Mouse (Mus musculus) T-cell, adult 2 months (primary cell): ENCODE data around the gene Il11.

ENCODE experiments used
- DNase-seq: peaks from one replicate; pipeline ENCODE4 v3.0.0; 2022; ENCODE audit warnings: low spot score

The Il11 gene

DNA sequence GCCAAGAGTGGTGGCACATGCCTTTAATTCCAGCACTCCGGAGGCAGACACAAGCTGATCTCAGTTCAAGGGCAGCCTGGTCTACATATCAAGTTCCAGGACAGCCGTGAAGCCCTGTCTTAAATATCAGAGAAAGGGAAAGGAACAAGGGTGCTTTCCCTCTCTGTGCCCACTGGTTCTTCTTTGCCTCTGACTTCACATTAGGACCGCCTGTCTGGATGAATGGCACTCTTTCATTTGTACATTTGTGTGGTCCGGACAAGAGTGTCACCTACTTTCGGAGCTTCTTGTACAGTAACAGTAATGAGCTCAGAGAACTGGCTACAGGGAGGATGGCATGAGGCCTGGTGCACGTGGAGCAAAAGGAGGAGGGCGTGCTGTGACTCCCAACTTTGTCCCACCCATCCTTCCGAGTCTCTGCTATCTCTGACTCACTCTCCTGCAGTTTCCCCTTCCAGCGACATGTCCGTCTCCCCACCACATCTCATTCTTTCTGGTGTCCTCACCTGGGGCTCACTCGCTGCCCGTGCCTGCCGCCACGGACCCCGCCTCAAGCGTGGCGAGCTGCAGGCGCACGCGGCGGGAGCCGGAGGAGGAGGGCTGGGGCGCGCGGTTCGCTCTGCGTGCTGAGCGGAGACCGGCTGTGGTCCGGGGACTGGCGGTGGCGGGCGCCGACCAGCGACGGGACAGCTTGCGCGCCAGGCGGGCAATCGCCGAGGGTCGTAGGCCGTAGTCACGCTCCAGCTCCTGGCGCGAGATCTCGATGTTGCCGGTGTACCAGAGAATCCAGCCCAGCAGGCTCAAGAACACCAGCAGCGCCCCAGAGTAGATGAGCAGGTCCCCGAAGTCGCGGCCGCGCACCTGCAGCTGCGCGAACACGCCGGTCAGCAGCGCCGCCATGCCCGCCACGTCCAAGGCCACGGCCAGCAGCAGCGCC, 6.1 kb upstream of the Il11 start:
- peak; percentile 30 for DNase-seq

DNA sequence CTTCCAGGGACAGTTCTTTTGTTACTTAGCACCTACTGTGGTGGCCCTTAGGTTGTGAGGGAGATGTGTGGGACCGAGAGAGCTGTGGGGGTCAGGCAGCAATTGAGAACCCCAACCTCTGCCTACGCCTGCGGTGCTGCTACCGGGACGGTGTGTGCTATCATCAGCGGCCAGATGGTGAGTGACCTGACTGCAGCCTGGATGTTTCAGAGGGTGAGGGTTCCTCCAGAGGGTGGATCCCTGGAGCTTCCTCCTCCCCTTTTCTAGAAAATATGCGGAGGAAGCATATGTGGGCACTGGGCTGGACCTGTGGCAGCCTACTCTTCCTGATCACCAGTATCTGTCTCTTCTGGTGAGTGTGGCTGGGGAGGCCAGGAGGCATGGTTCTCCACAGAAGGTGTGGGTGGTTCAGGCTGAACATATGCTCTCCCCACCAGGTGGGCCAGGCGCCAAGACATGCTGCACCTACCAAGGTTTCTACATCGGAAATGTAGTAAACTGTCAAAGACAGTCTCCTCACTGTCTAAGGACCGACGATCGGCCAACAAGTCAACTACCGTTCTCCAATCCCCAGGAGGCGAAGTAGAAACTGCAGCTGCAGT, 1.1 kb upstream of the Il11 start:
- no peak for DNase-seq

DNA sequence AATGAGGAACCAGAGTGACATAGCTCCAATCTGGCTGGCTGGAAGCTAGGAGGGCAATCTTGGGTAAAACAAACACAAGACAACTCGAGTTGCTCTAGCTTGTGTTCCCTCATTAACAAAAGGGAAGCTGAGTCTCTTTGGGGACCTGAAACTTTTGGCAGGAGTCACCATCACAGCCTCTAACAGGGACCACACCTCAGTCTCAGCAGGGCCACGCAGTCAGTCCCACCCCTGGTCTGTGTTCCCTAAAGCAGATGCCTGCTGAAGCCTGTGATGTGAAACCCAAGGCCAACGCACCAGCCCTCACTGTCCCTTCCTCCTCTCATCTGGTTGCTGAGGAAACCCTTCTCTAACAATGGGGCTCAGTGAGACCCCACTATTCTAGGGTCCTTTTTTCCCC, 529 bp downstream of the Il11 start:
- no peak for DNase-seq

- no peak for DNase-seq
Observed at GRCm38 (mm10) chr7:4779921-4780320, 2.7 kb downstream of the Il11 start.

GRCm38 (mm10) chr7:4777851-4778637, 4.6 kb downstream of the Il11 start:
- DNase-seq: no peak

DNA sequence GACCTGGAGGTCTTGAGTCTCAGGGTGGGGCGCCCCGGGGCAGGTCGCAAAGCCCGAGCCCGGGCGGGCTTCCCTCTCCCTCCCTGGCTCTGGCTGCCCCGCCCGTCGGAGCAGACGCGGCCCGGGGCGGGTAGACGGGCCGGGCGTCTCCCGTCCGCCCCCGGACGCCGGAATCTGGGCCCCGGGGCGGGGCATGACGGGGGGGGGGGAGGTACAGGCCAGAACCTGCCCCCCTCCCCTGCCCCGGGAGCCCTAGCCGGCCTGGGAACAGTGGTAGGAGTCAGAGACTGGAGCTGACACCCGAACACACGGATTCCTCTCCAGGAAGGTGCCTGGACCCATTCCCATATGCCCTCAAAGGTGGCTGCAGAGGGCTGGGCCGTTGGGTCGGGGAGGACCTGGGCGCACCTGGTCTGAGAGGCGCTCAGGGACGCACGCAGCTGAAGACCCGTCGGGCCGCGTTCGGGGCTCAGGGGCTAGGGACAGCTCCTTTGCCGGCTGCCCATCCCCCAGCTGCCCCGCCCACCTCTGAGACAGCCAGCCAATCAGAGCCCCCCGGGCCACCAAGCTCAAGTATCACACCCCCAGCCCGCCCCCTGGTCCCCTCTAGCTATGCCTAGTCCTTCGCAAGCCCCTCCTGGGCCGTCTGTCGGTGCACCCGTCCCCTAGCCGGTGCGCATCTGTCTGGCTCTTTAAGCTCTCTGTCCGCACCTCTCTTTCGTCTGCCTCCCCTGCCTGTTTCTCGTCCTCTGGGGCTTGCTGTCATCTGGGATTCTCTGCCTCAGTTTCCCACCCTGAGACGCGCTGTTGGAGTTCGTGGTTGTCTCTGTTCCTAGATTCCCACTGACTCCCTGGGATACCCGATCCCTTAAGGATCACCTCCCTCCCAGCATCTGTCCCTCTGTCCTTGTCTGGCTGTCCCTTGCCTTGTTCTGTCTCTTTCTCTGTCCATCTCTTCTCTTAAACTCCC, 5.5 kb downstream of the Il11 start:
- peak; percentile 27 for DNase-seq

DNA sequence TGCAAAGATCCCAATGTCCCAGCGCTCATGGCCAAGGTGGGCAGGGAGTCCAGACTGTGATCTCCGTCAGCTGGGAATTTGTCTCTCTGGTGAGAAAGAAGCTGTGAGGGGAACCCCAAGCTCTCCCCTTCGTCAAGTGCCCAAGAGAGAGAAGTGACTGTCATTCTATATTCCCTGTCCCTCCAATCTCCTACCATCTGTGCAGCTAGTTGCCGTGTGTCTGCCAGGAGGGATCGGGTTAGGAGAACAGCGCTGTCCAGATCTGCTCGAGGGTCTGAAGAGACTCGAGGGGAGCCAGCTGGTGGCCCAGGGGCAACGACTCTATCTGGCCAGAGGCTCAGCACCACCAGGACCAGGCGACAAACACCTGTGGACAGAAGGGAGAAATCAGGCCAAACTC, 6.5 kb downstream of the Il11 start:
- DNase-seq: no peak

DNA sequence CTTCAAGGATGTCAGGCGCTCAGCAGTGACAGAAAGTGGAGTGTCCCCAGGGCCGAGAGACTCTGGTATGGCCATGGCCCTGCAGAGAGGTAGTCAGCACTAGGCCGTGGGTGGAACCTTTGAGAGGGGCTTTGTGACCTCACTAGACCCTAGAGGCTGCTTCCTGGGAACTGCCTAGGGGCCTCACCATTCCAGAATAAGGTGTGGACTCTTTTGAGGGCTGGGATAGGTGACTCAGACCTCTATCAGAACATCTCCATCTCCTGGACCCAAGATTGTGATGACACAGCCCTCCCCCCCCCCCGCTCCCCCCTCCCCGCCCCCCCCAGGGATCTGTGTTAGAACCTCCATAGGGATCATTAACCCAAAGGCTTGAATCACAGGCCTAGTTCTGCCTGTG, 11.5 kb downstream of the Il11 start, which contains the start of gene Fam71e2:
Gene Fam71e2, minus strand, starts transcription at position 101 of the 400 bp plus-strand sequence.
- DNase-seq: no peak

DNA sequence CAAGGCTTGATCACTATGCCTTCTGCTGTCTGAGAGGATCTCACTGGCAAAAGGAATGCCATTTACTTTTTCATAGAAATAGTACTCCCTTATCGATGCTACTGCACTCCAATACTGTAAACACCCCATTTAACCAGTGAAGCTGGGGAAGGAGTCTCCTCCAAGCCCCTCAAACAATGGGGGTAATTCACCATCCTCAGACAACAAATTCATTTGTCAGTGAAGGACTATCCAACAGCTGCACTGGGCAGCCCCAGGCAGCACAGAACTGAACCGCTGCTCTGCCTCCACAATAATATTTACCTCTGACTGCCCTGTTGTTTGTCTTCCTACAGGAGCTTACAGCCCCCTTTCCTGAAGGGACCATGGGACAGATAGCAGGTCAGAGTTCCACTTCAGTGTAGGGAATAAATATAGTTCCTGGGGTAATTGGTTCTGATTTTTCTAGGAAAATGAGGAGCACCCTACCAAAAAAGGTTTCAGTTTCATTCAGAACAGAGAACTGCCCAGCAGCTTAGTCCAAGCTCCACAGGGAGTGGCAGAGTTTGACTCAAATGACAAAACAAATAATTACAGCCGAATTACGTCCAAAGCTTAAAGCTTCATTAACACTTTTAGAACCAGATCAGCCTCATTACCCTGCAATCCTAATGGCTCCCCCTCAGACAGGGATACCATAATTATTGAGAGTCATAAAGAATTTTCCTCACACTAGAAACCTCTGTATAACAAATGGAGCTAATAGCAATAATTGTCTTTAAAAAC, 17.5 kb downstream of the Il11 start:
- no peak for DNase-seq

DNA sequence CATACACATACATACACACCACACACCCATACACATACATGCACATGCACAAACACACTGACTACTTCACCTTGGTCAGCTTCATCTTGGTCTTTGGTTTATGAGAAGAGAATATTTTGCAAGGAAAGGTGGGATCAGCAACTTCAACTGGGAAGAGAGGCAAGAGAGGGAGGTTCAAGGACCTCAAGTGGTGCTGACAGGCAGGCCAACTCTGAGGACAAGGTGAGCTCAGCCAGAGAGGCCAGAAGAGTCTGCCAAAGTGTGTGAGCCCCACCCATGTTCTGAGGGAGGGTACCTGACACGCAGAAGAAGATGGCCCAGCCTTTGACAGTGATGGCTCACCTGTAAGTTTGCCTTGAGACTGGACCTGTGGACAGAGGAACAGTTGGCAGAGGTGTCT, 23.0 kb downstream of the Il11 start:
- no peak for DNase-seq

DNA sequence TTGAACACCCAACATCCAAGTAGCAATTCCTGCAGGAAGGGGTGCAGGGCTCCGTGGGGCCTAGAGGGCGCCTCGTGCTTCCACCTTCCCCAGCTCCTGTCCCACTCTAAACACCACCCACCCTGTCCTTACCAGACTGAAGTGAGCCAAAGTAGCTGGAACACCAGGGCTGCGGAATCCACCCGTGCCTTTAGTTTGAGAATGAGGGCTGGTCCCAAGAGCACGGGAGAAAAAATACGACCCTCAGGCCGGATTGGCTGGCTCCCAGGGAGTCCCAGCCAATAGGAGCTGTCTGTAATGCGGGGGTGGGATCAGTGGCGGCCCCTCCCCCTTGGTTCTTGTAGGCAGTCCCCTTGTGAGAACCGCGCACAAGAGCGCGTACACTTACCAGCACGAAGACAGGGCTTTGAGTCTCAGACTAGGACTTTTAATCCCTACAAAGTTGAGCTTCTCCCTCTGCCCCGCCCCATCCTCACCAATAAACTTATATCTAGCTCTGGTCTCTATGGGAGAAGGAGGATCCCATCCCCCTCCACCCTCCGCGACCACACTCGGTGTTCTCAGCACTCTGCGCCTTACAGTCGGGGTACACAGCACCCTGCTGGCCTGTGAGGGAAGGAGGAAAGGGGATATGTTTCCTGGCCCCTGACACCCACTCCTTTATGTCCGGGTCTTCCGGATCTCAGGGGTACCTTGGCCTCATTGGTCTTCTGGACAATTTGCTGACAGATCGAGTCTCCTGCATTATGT, 29.7 kb downstream of the Il11 start, which contains the start of gene Cox6b2:
Gene Cox6b2, minus strand, starts transcription at position 274 of the 750 bp plus-strand sequence.
- peak; percentile 71 for DNase-seq

- DNase-seq: no peak
Observed at GRCm38 (mm10) chr7:4751971-4752820, 30.5 kb downstream of the Il11 start.

DNA sequence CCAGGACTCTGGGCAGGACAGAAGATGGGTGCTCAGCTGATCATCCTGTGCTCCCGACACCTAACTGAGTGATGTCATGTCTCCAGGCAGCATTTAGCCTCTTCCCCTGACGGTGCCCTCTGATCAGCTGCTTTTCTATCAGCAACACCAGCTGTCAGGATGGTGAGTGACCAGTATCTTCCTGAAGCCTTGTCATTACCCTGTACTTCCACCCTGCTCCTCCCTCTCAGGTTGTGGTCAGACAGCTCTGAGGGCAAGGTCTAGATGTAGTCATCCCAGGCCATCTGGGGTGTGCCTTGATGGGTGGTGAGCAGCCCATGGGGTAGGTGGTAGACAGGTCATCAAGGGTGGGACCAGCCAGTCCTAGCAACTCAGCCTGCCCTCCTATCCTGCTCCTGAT, 33.5 kb downstream of the Il11 start:
- no peak for DNase-seq

DNA sequence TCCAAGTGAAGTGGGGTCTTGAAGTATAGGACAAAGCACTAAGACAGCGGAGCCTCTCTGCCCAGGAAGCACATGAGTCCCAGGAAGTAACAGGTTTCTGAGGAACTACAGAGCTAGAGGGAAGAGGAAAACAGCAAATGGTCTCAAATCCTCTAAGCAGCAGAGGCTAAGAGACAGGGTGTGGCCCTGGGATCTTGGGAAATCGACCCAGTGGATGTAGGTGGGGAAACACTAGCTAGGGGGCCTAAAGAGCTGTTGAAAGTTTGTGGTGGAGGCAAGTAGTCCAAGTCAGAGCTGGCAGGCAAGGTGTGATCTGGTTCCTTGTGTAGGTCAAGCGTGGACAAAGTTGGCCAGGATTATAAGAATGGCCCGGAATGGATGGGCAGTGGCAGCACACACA, 34.3 kb downstream of the Il11 start:
- DNase-seq: no peak

GRCm38 (mm10) chr7:4747156-4747899, 35.3 kb downstream of the Il11 start:
- no peak for DNase-seq

DNA sequence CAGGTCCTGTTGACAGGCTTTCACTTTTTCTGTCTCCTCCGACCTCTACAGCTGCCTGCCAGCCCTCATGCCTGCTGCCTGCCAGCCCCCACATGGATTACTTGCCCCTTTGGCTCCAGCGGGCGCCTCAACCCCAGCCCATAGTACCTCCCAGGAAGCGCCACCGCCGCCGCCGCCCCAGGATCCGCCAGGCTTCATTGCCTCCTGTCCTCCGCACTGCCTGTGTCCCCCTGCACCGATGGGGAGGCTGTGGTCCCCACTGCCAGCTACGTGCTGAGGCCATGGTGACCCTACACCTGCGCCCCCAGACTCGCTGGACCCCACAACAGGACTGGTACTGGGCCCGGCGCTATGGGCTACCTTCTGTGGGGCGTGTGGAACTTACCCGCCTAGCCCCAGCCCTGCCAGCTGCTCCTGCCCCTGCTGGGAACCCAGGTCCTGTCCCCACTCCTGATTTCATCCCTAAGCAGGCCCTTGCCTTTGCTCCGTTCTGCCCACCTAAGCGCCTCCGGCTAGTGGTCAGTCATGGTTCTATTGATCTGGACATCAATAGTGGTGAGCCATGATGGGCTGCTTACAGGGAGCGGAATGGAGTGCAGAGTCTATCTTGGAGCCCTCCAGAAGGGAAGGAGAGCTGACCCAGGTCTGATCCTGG, 36.2 kb downstream of the Il11 start:
- no peak for DNase-seq

DNA sequence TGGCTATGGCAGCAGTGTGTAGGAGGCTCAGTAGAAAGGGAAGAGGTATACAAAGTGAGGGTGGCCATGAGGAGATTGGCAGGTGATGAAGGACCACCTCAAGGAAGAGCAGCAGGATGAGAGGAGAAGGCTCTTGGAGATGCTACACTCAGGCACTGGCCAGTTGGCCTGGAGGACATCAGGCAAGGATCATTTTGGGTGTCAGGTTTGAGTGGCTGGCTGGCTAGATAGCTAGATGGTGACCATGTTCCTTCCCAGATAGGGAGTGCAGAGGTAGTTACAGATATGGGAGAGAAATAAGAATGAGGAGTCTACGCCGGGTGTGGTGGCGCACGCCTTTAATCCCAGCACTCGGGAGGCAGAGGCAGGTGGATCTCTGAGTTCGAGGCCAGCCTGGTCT, 37.8 kb downstream of the Il11 start:
- DNase-seq: no peak

- DNase-seq: no peak
Observed at GRCm38 (mm10) chr7:4743354-4743753, 39.3 kb downstream of the Il11 start.
